Mouse (Mus musculus) spleen, adult 12 weeks (tissue): ENCODE measurements around the gene Prkd2.

ENCODE experiments used
- DNase-seq: peaks from one replicate; pipeline ENCODE4 v3.0.0; 2022; ENCODE audit warnings: low spot score

Gene Prkd2

DNA sequence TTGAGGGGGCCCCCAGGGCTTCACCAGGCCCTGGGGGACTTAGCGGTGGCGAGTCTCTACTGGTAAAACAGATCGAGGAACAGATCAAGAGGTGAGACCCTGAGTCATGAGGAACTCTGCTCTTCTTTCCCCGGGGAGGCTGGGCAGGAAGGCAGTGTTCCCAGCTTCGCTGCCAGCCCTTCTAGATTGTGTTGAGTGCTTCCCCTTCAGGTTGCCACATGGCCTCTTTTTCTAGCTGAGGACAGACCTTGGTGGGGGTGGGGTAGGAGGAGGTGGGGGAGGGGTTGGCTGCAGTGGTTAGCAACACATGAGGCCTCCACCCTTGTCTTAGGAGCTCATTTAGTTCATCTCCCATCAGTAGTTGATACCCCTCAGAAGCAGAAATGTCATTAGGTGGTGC lies 16.1 kb upstream of the Prkd2 start:
- no peak for DNase-seq

DNA sequence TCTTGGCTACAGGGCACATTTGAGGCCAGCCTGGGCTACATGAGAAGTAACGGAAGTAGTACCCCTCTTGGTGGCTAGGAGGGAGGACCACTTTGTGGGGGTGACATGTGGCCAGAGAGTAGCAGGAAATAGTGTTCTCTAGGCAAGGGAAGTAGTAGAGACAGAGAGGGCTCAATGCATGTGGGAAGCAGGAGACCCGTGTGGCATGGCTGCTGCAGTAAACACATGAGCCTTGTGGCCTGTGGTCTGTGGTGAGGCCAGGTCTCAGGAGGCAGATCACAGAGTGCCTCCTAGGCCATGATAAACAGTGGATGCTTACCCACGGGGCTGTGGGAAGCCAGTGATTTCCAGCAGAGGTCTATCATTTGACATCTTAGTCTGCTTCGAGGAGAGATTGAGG lies 15.4 kb upstream of the Prkd2 start:
- DNase-seq = no peak

DNA sequence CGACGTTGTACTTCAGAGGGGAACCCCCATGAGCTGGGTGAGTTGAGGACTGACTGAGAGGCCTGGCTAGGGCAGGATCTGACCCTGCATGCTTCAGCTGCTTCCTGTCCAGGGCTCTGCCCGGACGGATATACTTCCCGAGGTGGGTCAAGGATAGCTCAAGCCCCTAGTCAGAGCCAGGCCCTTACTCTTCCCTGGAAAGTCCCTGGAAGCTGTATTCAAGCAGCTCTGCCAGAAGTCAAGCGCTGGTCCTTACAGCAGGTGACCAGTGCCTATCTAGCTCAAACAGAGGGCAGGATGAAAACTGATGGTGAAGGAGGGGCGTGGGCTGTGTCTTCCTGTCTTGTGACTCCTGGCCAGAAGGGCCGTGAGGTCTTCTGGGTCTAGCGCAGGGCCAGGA lies 12.3 kb upstream of the Prkd2 start:
- DNase-seq = no peak

DNA sequence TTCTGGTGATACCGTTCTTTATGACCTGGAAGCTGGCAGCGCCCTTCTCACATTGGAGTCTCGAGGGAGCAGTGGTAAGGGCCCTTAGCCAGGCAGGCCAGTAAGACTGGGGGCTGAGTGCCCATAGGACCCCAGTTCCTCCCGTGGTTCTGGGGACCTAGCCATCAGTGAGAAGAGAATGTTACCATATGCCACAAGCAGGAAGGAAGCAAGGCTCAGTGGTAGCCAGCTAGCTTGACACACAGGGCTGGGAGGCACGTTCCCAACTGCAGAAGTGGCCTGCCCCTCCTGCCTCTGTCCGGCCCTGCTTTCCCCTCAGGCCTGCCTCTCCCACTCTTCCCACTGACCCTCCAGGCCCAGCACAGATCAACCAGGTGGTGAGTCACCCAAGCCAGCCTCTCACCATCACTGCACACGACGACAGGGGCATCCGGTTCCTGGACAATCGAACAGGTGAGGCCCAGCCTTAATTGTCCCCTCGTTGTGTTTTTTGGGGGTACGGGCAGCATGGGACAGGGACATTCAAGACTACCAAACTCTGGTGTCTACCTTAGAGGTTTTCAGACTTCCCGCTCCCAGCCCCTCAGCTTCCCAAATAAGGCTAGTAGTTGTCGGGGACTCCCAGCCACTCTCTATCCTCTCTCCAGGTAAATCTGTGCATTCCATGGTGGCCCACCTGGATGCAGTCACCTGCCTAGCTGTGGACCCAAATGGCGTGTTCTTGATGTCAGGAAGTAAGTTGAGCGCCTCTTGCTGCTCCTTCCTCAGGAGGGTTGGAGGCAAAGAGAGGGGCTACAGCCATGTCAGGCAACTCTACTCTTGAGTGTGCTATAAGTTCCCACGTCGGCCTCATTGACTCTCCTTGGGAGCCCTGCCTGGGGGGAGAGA lies 4.5 kb upstream of the Prkd2 start:
- DNase-seq = no peak

DNA sequence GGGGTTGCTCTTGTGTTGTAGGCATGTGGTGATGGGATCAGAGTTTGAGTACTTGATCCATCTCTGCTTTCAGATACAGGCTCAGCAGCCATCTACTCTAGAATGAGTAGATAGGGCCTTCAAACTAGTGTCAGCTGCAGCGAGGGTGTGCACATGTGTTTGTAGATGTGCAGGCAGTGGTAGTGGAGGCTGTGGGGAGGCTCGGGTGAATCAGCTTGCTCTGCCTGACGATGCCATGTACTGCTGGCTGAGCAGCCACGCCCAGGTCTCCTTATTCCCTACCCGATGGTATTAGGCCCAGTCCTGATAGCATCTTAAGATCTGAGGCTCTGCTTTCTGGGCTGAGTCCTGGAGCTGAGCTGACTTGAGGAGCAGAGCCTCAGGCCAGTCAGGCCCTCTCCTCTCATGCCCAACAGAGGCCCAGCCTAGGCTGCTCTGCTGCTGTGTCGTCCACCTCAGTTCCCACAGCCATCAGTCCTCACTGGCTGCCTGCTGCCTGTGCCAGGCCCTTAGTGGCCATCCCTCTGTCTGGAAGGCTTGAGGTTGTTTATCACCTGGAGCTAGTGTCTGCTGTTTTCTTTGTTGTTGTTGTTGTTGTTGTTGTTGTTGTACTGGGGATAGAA lies 3.8 kb upstream of the Prkd2 start:
- DNase-seq = no peak

DNA sequence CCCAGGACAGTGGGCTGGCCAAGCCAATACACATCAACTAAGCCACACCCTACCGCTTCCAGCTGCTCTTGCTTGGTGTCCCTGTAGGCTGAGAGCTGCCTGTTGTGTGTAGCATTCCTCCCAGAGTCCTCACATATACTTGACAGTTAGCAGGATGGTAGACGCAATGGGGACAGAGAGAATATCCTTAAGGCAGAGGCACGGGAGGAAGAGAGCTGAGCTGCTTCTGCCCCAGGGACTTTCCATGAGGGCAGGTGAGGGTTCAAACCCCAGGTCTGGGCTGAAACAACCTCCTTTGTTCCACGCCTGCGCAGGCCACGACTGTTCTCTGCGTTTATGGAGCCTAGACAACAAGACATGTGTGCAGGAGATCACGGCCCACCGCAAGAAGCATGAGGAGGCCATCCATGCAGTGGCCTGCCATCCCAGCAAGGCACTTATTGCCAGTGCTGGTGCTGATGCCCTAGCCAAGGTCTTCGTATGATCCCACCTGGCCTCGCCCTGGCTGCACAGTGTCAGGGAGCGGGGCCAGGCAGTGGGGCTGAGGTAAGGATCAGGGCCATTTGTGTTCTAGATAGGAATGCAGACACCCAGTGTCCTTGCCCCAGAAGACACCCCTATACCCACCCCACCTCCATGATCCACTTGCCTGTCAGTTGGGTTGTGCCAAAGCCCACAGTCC lies 3.1 kb upstream of the Prkd2 start:
- DNase-seq = no peak

DNA sequence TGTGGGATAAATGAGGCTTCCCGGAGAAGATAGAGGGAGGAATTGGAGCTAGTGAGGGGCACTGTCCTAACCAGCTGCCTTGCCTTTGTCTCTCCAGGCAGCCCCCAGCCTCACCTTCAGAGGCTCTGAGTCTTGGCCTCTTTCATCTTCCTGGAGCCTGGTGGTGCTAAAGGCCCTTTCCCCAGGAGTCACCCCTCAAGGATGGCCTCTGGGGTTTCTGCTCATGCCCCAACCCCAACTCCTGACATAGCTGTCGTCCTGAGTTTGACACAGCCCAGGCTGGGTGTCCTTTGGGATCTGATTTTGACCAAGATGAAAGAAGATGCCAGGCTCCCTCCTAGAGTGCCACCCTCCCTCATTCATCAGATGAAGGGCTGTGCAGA lies 2.6 kb upstream of the Prkd2 start:
- no peak for DNase-seq

DNA sequence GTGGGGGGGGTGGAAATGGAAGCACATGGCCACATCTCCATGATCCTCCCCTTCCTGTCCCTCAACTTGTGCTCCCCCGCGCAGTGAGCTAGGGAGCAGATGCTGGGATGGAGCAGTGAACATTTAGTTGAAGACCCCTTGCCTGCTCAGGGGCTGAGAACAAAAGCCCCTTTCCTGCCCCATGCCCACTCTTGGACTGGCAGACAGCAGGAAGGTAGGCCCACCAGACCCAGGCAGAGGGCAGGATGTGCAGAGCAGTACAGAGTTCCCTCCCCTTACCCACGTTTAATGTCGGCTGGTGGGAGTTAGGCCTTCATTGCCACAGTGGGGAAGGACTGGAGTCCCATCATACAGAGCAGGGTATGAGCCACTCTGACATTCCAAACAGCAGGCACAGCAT lies 1.6 kb upstream of the Prkd2 start:
- no peak for DNase-seq

DNA sequence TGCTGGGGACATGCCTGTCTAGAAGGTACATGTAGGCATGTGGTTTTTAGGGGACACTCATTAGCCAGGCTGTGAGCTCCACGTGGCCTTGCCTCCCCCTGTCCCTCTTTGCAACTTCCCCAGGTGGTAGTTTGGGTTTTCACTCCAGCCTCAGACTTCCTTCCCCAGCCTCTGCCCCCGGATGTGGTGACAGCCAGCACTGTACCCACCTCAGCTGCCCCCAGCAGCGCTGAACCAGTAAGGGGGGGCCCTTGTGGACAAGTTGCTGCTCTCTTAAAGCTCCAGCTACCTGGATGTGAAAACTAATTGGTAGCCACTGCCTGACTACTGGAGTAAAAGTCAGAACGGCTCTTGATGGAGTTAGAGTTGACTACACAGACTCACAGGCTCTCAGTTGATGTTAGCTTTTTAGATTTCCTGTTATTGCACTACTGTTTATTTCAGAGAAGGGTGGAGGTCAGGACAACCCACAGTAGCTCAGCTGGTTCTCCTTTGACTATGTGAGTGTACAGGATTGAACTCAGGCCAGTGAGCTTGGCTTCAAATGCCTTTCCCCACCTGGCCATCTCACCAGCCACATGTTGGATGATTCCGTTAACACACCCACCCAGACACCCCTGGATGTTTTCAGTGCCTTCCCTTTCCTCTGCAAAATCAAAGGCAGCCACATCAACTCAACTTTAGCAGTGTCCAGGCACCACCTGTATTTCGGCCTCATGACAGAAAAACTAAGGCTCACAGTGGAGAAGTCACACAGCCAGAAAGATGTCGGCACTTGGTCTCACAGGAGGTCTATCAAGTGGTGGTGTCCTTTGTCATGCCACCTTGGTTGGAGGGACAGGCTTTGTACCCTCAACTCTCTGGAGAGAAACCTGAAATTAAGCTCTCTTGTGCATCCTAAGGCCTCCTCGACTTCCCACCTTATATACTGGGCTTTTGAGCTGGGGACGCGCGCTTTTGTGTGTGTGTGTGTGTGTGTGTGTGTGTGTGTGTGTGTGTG lies 841 bp upstream of the Prkd2 start:
- DNase-seq = peak; percentile 39

DNA sequence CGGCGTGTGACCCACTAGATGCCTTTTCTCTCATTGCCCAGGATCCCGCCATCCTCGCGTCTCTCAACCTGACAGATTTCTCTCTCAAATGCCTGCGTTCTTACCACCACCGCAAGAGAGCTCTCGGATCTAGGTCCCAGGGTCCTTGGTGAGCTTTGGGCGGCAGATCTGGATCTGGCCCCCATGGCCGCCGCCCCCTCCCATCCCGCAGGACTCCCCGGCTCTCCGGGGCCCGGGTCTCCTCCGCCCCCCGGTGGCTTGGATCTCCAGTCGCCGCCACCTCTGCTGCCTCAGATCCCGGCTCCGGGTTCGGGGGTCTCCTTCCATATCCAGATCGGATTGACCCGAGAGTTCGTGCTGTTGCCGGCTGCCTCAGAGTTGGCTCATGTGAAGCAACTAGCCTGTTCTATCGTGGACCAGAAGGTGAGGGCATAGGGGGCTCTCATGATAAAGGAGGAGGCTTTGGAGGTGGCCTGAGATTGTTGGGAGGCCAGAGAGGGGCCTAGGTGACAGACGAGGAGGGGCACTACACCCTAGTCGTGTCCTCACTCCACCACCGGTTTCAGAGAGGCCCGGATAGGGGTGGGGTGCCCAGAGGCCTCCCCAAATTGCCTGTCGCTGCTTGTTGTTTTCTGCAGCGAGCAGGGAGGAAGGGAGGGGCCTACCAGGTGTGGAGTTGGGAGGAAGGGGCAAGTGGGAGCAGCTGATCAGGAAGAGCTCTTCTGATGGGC lies 904 bp downstream of the Prkd2 start:
- no peak for DNase-seq

DNA sequence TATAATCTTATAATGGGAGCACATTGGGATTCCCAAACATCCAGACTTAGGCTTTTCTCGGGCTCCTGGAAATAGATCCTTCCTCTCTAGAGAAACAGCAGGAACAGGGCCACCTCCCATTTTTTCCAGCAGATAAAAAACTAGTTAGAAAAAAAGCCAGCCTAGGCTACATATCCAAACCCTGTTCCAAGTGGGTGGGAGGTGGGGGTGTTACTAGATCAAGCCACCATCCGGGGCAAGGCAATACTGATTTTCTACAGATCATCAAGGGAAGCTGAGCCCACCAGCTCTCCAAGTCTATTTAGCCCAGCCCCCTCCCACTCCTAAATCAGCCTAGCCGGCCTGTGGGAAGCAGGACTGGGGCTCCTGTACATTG lies 2.0 kb downstream of the Prkd2 start:
- no peak for DNase-seq

DNA sequence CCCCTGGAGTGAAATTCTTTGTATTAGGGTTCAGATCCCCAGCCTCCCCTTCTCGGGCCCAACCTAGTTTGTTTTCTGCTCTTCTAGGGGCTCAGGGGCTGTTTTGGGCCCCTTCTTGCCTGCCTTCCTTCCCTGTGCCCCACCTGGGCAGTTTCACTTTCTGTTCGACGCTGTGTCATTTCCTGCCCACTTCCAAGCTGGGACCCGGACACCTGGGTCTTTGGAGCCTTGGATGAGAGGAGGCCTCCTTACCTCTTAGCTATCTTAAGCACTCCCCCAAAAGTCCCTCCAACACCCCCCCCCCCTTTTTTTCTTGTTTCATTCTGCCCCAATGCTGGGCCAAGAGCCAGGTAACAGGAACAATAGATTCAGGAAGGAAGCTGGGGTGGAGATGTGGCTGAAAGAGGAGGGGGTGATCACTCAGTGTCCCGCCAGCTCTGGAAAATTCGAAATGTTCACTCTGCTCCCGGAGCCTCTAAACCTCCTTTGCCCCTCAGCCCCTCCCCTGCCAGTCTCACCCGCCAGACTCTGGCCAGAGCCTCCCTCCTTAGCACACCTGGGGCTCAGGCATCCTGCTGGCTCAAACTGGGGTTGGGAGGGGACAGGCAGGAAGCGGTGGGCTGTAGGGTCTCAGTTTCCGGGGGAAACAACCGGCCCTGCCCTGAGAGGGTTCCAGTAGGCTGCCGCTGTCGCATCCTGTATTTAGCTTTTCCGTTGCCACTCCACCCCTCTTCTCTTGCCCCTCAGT lies 2.5 kb downstream of the Prkd2 start:
- DNase-seq = peak; percentile 15

DNA sequence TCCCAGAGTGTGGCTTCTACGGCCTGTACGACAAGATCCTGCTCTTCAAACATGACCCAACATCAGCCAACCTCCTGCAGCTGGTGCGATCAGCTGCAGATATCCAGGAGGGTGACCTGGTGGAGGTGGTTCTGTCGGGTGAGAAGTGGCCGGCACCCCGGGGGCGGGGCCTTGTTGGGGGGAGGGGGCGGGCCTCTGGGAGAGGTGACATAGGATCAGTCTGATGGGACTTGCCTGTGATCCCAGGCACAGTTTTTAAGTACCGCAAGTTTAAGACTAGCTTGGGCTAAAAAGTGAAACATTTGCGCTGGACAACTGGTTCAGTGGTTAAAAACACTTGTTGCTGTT lies 3.1 kb downstream of the Prkd2 start:
- no peak for DNase-seq

DNA sequence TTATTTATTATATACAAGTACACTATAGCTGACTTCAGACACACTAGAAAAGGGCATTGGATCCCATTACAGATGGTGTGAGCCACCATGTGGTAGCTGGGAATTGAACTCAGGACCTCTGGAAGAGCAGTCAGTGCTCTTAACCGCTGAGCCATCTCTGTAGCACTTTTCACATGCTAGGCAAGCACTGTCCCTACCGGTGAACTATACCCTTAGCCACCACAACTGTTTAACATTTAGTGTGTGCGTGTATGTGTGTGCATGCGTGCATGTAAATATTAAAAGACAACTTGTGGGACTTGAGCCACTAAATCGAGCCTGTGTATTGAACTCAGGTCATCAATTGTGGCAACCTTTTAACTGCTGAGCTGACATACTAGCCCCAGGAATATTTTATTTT lies 4.1 kb downstream of the Prkd2 start:
- no peak for DNase-seq

DNA sequence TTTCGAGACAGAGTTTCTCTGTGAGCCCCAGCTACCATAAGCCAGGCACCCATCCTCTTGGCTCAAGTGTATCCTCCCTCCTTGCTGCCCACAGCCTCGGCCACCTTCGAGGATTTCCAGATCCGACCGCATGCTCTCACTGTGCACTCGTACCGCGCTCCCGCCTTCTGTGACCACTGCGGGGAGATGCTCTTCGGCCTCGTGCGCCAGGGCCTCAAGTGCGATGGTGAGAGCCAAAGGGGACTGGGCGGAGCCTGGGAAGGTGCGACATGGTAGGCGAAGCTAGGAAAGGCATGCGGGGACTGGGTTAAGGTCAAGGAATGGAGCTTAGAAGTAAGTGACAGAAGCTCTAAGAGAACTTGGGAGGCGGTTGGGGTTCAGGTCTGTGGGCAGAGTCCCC lies 4.8 kb downstream of the Prkd2 start:
- no peak for DNase-seq

DNA sequence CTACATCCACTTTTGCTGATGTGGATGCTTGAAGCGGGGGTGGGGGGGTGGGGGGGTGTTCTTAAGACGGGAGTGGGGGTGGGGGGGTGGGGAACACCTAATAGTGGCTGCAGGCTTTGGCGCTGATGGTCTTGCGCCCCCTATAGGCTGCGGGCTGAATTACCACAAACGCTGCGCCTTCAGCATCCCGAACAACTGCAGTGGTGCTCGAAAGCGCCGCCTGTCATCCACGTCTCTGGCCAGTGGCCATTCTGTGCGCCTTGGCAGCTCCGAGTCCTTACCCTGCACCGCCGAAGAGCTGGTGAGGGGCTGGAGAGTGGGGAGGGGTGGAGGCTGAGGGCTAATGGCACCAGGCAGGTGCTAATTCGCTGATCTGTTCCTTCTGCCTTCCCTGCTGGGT lies 5.9 kb downstream of the Prkd2 start:
- no peak for DNase-seq

DNA sequence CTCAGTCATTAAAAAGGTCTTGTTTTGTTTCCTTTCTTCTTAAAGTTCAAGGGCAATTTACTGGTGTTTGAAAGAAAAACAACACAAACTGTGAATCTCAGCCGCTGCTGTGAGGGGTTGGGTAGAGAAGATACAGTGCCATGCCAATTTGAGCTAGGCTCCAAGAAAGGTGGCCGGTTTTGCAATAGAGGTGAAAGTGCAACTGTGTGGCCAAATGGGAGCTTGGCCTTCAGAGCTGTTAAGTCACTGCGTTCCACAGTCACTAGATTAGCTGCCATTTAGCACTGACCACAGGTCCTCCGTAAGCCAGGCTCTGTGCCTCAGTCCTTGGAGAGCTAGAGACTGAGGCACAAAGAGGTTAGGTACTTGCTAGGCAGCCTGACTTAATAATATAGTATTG lies 8.9 kb downstream of the Prkd2 start:
- no peak for DNase-seq

DNA sequence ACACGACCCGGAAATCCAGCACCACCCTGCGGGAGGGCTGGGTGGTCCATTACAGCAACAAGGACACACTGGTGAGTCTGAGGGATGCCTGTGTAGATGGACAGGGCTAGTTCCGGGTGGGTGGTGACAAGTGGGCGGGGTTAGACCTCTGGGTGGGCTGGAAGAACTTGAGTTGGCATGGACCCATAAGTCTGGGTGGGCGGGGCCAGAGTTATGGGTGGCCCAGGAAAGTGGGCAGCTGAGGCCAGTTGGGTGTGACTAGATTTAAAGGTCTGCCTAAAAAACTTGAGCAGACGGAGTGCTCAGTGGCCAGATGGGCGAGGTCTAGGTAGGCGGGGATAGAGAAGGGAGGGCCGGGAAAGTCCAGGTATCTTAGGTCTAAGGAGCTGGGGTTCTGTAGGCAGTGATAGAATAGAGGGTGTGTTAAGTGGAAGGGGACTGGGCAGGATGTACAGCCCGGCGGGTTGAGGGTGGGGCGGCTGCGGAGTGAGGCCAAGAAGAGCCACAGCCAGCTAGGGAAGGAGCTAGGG lies 10.7 kb downstream of the Prkd2 start:
- no peak for DNase-seq

DNA sequence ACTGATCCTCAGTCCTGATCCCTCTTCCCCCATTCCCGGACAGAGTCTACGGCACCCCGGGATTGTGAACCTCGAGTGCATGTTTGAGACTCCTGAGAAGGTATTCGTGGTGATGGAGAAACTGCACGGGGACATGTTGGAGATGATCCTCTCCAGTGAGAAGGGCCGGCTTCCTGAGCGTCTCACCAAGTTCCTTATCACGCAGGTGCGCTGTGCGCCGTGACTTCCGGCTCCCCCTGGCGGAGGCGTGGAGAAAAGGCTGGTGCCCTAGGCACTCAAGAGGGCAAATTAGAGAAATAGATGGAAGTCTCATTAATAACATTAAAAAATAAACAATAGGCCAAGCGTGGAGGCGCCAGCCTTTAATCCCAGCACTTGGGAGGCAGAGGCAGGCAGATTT lies 15.6 kb downstream of the Prkd2 start:
- DNase-seq = peak; percentile 21

DNA sequence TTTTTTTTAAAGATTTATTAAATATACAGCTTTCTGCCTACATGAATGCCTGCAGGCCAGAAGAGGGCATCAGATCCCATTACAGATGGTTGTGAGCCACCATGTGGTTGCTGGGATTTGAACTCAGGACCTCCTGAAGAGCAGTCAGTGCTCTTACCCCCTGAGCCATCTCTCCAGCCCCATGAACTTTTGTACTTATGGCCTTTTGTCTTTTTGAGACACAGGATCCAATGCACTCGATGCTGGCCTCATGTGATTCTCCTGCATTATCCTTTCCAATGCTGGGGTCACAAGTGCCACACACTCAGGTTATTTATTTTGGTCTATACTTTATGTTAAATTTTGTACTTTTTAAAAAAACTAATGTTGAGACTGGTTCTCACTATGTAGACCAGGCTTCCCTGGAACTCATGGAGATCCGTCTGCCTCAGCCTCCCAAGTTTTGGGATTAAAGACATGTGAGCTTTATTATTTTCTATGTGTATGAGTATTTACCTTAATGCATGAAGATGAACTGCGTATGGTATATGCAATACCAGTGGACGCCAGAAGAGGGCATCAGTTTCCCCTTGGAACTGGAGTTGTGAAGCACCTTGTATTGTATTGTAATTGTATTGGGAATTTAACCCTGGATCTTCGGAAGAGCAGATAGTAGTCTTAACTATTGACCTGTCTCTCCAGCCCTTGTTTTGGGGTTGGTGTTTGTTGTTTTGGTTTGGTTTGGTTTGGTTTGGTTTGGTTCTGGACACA lies 17.4 kb downstream of the Prkd2 start:
- peak; percentile 36 for DNase-seq
